Mouse (Mus musculus): ENCODE measurements at regions not wholly inside any gene's neighbourhood (a gene's known extent, or its start where the extent isn't known, plus 50 kb on each side); places are given as distances from the start of the nearest gene placed in this dataset.
"Not testable (repeated sequence)": the region's sequence is repeated elsewhere in the genome, so short reads cannot be mapped to it uniquely, and the experiment has no call there.

DNA sequence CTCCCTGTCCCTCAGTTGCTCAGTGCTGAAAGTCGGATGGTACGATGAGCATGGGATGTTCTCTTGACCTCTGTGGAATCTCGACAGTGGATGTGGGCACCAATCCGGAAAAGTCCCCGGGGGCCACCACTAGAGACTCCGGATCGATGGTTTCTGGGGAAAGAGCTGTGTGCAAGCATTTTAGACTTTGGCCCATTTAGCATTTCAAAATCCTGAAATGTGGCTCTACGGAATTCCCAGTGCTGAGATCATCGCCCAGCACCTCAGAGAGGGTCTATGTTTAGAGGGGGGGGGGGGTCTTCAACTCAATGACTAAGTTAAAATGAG lies 68.6 kb downstream of the Tomm20 start:
- in situ Hi-C loops (cut with MboI; ENCODE audit: unreplicated experiment in 2 of 2) = no loop called here

- in situ Hi-C loops (cut with MboI; ENCODE audit: unreplicated experiment in 2 of 2) = no loop called here
Observed at GRCm38 (mm10) chr8:126876300-126877038, 69.2 kb downstream of the Tomm20 start.

GRCm38 (mm10) chr8:126875491-126876155 lies 70.0 kb downstream of the Tomm20 start:
- in situ Hi-C loops (cut with MboI; ENCODE audit: unreplicated experiment in 2 of 2) = no loop called here

DNA sequence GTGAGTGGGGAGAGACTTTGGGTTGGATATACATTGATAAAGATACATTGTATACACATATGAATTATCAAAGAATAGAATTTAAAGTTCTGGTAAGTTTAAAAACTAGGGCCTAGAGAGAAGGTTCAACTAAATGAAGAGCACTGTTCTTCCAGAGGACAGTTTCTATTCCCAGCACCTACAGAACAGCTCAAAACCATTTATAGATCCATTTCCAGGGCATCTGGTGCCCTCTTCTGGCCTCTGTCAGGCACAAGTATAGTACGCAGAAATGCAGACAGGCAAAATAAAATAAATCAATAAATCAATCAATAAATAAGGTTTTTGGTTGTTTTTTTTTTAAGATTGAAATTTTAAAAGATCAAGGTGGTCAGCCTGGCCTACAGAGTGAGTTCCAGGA lies 70.8 kb downstream of the Tomm20 start:
- in situ Hi-C loops (cut with MboI; ENCODE audit: unreplicated experiment in 2 of 2) = no loop called here

DNA sequence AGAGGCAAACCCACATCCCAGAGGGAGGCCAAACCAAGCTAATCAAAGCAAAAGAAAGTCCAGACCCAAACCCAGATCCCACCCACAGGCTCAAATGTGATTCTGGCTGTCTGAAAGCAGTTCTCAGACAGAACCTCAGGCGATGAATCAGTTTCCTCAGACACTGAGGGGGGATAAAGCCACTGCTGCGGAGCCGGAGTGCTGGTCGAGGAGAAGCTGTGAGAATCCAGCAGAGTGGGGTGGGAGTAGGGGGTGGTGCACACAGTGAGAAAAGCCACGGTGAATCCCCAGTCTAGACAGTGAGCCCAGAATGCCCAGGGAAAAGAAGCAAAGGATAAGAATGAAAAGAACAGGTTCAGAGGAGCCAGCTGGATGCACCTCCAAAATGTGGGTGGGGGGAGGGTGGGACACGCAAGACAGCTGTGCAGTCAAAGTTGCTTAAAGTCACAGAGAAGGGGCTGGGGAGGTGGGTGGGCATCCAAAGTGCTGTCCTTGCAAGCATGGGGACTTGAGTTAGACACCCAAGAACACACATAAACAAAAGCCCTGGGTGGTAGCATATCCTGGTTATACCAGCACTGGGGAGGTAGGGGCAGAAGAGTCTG lies 71.4 kb downstream of the Tomm20 start:
- in situ Hi-C loops (cut with MboI; ENCODE audit: unreplicated experiment in 2 of 2) = no loop called here

- in situ Hi-C loops (cut with MboI; ENCODE audit: unreplicated experiment in 2 of 2) = no loop called here
Observed at GRCm38 (mm10) chr8:126873306-126873705, 72.3 kb downstream of the Tomm20 start.

- in situ Hi-C loops (cut with MboI; ENCODE audit: unreplicated experiment in 2 of 2) = no loop called here
Observed at GRCm38 (mm10) chr8:126872574-126872973, 73.1 kb downstream of the Tomm20 start.

GRCm38 (mm10) chr8:126872133-126872532 lies 73.5 kb downstream of the Tomm20 start:
- in situ Hi-C loops (cut with MboI; ENCODE audit: unreplicated experiment in 2 of 2) = no loop called here

DNA sequence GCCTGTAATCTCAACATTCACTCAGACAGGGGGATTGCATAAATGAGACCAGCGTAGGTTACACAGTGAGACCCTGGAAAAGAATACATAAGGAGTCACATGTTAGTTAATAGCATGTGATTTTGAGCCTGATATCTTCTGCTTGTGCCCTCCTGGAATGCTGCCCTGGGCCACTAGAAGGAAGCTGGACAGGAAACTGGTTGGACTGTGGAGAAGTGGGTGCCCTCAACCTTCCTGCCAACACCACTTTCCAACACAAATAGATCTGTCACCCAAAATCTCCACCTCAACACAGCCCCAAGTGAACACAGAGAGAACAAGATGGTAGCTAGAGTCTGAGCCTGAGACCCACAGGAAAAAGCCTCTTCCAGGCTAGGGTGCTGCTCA lies 76.2 kb downstream of the Tomm20 start:
- in situ Hi-C loops (cut with MboI; ENCODE audit: unreplicated experiment in 2 of 2) = no loop called here

- in situ Hi-C loops (cut with MboI; ENCODE audit: unreplicated experiment in 2 of 2) = no loop called here
Observed at GRCm38 (mm10) chr8:126868831-126869463, 76.7 kb downstream of the Tomm20 start.

GRCm38 (mm10) chr8:126867121-126867988 lies 78.3 kb downstream of the Tomm20 start:
- in situ Hi-C loops (cut with MboI; ENCODE audit: unreplicated experiment in 2 of 2) = no loop called here

- in situ Hi-C loops (cut with MboI; ENCODE audit: unreplicated experiment in 2 of 2) = no loop called here
Observed at GRCm38 (mm10) chr8:126864314-126864948, 81.2 kb downstream of the Tomm20 start.

- in situ Hi-C loops (cut with MboI; ENCODE audit: unreplicated experiment in 2 of 2) = not testable (repeated sequence)
Observed at GRCm38 (mm10) chr8:126863661-126864060, 82.0 kb downstream of the Tomm20 start.

- in situ Hi-C loops (cut with MboI; ENCODE audit: unreplicated experiment in 2 of 2) = no loop called here
Observed at GRCm38 (mm10) chr8:126861754-126862153, 83.9 kb downstream of the Tomm20 start.

DNA sequence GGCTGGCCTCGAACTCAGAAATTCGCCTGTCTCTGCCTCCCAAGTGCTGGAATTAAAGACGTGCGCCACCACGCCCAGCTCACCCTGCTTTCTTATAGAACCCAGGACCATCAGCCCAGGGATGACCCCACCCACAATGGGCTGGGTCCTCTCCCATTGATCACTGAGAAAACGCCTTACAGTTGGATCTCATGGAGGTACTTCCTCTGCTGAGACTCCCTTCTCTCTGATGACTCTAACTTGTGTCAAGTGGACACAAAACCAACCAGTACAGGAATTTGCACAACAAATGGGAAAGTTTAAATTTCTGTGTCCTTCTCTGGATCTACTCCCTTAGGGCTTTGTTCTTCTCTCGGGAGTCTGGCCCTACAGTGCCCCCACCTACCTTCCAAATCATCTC lies 85.0 kb downstream of the Tomm20 start:
- in situ Hi-C loops (cut with MboI; ENCODE audit: unreplicated experiment in 2 of 2) = no loop called here

DNA sequence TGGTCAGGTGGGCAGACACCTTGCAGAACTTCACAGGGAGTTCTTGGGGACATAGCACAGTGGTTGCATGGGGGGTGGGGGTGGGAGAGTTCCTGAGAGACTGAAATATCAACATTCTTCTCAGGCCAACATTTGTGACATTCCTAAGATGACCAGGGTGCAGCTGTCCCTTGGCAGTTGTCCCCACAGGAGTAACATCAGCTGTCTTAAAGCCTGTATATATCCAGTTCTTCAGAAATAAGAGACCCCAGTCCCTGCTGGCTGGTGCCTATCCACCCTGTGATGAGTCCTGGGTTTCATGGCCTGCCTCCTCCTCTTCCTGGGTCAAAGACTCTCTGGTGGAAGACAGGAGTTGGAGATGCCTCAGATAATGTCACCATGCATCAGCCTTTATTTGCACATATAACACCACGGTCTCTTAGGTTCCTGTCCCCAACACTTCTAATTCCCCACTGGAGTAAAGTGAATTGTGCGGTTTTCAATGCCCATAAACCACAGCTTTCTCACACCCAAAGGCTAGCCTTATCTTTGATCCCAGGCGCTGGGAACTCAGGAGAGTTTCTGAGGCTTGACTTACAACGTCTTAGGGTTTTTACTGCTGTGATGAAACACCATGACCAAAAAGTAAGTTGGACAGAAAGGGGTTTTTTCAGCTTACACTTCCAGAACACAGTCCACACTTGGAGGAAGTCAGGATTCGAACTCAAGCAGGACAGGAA lies 85.8 kb downstream of the Tomm20 start:
- in situ Hi-C loops (cut with MboI; ENCODE audit: unreplicated experiment in 2 of 2) = no loop called here

GRCm38 (mm10) chr8:126857307-126858203 lies 88.1 kb downstream of the Tomm20 start:
- in situ Hi-C loops (cut with MboI; ENCODE audit: unreplicated experiment in 2 of 2) = no loop called here

DNA sequence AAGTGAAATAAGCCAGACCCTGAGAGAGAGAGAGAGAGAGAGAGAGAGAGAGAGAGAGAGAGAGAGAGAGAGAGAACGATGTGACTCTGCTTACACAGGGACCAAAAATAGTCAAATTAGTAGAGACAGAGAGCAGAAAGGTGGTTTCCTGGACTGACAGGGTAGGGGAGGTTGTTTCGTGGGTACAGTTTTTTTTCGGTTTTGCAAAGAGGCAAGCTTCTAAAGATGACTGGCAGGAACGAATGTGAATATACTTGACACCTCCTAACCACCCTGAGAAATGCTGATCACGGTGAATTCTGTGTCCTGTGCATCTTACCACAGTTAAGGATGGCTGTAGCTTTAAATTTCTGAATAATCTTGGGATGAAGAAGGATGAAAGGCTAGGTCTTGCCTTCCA lies 89.7 kb downstream of the Tomm20 start:
- in situ Hi-C loops (cut with MboI; ENCODE audit: unreplicated experiment in 2 of 2) = no loop called here
